Mouse (Mus musculus) adrenal gland, postnatal 25 days (tissue): ENCODE measurements around the gene Eps8l2. TPM values are rescaled to one million over a fixed set of nuclear protein-coding genes. Genes with fewer than 3 reads are reported as not detected.

ENCODE experiments used
- DNase-seq: peaks from one replicate; pipeline ENCODE4 v3.0.0; 2021; ENCODE audit warnings: mixed read lengths
- long read RNA-seq: library from polyadenylated mRNA; stranded (forward); transcript quantifications from one replicate; pipeline ENCODE4 v2.0.0, GENCODE M21; 2021
- total RNA-seq: library from RNA; stranded (reverse); gene quantifications from 2 replicates; pipeline ENCODE4 v1.2.3, GENCODE M21; 2021

Gene Eps8l2
- 1.6 and 2.6 TPM in 2 replicates for total RNA-seq
- long read RNA-seq, transcript Eps8l2-201 (21 exons, 3,191 nt), result major isoform, 15 of 32 reads
- long read RNA-seq, partial matches to known transcripts, result 8 of 32 reads
- long read RNA-seq, other reads (novel, unspliced or antisense), result 4 of 32 reads

DNA sequence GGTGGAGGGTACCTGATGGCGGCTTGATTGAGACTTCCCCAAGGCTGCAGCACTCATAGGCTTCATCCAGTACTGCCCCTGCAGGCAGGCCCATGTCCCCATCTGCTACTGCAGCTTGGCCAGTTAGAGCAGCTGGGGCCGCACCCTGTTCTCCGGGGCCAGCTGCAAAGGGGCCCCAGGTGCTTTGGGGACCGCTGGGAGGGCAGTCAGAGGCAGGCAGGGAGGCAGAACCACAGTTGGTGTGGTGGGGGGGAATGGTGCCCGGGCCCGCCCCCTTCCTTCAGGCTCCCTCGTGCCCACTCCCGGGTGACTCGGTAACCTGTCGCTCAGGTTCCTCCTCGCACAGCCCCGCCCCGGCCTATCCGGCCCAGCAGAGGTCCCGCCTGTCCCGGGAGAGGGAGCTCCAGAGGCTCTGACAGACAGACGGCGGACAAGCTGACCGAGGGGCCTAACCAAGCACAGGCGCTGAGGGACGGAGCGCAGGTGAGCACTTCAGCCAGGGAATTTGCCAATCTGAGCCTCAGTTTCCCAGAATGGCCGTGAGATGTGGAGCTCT is at the start of gene Eps8l2:
Gene Eps8l2, plus strand, starts transcription at position 305 of the 556 bp plus-strand sequence.
- DNase-seq, result no peak

DNA sequence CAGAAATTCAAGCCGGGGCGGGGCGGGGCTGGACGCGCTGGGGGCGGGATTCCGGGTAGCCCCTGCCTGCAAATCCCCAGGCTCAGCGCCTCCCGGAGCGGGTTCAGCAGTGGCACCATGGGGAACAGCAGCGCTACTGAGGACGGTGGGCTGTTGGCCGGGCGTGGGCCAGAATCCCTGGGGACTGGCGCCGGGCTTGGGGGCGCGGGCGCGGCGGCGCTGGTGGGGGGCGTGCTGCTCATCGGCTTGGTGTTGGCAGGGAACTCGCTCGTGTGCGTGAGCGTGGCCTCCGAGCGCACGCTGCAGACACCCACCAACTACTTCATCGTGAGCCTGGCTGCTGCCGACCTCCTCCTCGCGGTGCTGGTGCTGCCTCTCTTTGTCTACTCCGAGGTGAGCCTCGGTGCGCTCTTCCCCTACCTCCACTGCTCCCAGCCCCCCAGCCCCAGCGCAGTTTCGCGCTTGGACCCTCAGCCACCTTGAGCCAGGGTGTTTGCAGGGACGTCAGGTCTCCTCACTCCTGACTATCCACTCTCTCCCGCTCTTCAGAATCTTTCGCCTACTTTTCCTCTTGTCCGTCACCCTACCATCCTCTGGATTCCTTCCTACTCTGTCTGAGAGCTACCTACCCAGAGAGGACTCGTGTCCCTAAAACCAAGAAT is 46.6 kb upstream of the Eps8l2 start, which contains the start of gene Drd4:
Gene Drd4, plus strand, starts transcription at position 86 of the 662 bp plus-strand sequence.
- DNase-seq, result no peak

DNA sequence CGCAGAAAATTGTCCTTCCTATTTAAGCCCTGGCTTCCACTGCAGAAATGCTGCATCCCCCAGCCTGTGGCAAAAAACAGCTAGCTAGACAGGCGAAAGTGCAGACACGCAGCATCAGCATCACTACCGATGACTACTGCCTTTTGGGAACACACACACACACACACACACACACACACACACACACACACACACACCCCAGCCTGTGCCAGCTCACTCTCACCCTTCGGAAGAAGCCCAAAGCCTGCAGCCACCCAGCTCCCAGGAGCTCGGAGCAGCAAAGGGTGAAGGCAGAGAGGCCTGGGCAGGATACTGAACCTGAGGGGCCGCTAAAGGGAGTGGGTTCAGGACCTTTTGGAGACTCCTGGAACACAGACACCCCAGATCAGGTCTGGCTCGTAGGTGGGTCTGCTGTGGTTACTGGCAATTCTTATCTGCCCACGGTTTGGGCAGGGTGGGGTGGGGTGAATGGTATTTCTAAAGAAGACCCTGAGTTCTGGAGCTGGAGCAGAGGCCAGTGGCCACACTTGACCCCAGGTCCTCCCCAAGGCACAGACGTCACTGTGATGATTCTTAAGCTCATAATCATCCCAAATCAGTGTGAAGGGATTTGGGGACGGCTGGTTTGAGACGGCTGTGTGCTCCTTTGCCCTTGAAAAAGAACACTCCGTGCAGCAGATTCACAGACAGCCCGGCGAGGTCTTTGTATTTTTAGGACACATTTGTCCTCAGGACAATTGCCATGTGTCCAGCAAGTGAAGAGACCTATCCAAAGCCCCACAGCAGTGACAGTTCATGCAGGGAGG is 45.9 kb upstream of the Eps8l2 start:
- DNase-seq, result no peak

DNA sequence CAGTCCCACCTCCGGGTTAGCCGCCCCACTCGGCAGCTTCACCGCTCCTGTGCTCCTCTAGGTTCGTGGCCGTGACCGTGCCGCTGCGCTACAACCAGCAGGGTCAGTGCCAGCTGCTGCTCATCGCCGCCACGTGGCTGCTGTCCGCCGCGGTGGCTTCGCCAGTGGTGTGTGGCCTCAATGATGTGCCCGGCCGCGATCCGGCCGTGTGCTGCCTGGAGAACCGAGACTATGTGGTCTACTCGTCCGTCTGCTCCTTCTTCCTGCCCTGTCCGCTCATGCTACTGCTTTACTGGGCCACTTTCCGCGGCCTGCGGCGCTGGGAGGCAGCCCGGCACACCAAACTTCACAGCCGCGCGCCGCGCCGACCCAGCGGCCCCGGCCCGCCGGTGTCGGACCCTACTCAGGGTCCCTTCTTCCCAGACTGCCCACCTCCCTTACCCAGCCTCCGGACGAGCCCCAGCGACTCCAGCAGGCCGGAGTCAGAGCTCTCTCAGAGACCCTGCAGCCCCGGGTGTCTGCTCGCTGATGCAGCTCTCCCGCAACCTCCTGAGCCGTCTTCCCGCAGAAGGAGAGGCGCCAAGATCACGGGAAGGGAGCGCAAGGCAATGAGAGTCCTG is 44.7 kb upstream of the Eps8l2 start:
- peak; percentile 63 for DNase-seq

DNA sequence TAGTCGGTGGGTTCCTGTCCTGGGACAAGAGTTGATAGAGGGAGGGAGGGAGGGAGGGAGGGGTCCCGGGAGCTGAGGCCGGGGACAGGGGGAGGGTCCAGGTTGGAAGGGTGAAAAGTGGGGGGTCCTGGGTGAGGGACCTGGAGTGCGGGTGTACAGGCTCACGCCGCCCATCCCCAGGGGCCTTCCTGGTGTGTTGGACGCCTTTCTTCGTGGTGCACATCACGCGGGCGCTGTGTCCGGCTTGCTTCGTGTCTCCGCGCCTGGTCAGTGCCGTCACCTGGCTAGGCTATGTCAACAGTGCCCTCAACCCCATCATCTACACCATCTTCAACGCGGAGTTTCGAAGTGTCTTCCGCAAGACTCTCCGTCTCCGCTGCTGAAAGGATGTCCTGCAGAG is 44.2 kb upstream of the Eps8l2 start:
- no peak for DNase-seq

DNA sequence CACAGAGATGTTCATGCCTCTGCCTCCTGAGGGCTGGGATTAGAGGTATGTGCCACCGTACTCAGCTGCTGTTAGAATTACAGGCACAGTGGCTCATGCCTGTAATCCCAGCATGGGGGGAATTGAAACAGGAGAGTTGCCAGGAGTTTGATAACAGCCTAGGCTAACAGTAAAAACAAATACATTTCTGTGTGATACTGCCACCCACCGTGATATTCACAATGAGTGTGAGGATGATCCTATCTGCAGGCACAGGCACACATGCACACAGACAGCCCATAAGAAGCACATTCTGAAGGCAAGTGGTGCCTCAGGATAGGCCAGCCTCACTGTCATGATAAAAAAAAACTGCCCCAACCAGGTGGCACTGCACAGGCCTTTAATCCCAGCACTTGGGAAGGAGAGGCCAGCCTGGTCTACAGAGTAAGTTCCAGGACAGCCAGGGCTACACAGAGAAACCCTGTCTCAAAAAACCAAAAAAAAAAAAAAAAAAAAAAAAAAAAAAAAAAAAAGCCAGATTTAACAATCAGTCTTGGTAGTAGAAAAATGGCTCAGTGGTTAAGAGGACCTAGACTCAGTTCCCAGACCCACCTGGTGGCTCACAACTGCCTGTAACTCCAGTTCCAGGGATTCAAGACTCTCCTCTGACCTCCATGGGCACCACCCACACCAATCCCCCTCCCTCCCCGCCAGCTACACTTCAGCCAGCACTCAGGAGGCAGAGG is 40.6 kb upstream of the Eps8l2 start:
- DNase-seq, result no peak

DNA sequence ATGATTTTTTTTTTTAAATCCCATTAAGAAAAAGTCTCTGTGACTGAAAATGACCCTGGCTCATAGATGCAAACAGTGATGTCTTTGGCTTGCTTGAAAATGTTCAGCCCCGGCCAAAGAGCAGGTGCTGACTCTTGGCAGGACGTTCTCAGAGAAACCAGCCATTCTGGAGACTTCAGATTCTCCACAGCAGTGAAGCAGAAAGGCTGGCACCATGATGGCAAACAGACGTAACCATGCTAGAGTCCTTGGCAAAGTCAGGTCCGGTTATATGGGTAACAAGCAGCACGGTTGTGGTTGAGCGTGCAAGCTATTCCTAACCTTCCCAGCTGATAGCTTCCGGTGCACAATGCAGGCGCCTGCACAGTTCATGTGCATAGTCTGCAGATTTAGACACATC is 39.5 kb upstream of the Eps8l2 start:
- DNase-seq, result no peak

GRCm38 (mm10) chr7:141301386-141301785 is 37.3 kb upstream of the Eps8l2 start:
- DNase-seq, result peak; percentile 39

GRCm38 (mm10) chr7:141302702-141303268 is 35.9 kb upstream of the Eps8l2 start:
- no peak for DNase-seq

DNA sequence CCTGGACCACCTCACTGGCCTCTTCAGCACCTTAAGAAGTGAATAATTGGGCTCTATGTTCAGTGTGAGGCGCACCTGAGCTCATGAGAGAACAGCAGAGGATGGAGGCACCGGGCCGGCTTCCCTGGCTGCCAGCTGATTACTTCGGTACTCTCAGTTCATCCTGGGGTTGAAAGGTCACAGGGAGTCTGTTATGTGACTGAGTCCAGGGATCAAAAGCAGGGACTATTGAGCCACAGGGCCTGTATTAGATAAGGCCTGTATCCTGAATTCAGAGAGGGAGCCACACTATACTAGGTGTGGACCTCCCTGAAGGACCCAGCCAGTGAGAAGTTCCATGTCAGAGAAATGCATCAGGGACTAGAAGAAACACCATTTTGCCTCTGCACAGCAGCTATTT is 34.1 kb upstream of the Eps8l2 start:
- DNase-seq, result no peak

- peak; percentile 49 for DNase-seq
These were observed 24.3 kb upstream of the Eps8l2 start for GRCm38 (mm10) chr7:141314416-141314815.

DNA sequence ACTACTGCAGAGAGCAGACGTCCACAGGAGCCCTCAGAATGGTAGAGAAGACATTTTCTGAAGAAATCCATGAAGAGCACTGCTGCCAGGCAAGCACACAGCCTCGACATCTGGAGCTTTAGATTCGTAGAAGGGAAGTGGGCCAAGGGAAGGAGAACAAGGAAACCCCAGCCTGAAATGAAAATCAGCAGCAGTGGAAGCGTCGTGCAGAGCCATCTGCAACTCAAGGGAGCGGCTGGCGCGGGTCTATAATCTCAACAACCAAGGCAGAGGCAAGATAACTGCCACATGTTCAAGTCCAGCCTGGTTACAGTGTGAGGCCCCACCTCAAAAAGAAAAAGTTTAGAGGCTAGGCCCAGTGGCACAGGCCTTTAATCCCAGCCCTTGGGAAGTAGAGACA is 23.6 kb upstream of the Eps8l2 start:
- DNase-seq, result no peak

- peak; percentile 35 for DNase-seq
These were observed 22.7 kb upstream of the Eps8l2 start for GRCm38 (mm10) chr7:141315974-141316373.

- no peak for DNase-seq
These were observed 21.0 kb upstream of the Eps8l2 start for GRCm38 (mm10) chr7:141317619-141318132.

DNA sequence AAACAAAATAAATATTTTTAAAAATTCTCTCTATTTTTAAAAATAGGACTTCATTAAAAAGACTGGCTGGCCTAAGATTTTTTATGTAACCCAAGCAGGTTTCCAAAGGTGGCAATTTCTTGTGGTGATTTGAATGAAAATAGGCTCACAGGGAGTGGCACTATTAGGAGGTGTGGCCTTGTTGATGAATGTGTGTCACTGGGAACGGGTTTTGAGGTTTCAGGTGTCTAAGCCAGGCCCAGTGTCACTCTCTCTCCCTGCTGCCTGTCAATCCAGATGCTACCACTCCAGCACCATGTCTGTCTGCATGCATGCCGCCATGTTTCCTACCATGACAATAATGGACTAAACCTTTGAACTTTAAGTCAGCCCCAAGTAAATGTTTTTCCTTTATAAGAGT is 19.2 kb upstream of the Eps8l2 start:
- no peak for DNase-seq

DNA sequence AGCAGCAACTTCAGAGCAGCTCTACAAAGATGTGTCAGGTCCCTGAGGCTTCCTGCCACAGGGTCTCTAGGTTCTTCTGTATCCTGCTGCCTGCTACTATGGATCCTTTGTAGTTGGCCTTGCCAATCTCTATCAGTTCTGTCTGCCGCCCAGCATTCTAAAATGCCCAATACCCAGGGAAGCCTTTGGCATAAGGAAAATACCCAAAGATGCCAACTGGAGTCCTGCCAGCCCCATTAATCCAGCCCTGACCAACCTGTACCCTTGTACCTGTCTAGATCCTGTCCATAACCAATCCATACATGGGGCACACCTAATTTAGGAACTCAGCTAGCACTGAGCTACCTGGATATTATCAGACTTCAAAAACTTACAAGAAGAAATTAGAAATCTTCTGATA is 14.0 kb upstream of the Eps8l2 start:
- DNase-seq, result no peak

- no peak for DNase-seq
These were observed 11.9 kb upstream of the Eps8l2 start for GRCm38 (mm10) chr7:141326546-141327446.

GRCm38 (mm10) chr7:141327469-141328372 is 11.0 kb upstream of the Eps8l2 start, which contains the start of the genes Deaf1 and Tmem80:
Gene Deaf1 (minus strand): TSS chr7:141327690.
Gene Tmem80 (plus strand): TSS chr7:141327739.
- peak; percentile 99 for DNase-seq
